Mouse (Mus musculus) thymus, adult 2 months (tissue): Measurements from ENCODE around the gene Mettl13.

Experiments
- CTCF ChIP-seq: fragments of 200-500 bp; IDR thresholded peaks from 2 replicates; pipeline ENCODE4 v1.5.1; 2012; ENCODE audit warnings: mild to moderate bottlenecking, control low read depth, low read length, moderate library complexity, borderline replicate concordance; ENCODE audit not compliant: control insufficient read depth, poor library complexity, insufficient read depth; ENCODE audit errors: extremely low read depth
- POLR2A ChIP-seq: fragments of 200-500 bp; IDR thresholded peaks from 2 replicates; pipeline ENCODE4 v1.6.1; 2012; ENCODE audit warnings: mild to moderate bottlenecking, low read length, control low read depth, moderate library complexity; ENCODE audit not compliant: control insufficient read depth, poor library complexity, insufficient read depth; ENCODE audit errors: extremely low read depth

GRCm38 (mm10) chr1:162505649-162506048, 42.7 kb downstream of the Mettl13 start:
- no peak for TF ChIP-seq POLR2A
- no peak for TF ChIP-seq CTCF
